Mouse (Mus musculus) kidney, adult 2 months (tissue): ENCODE measurements around the gene Cyld.

Source experiments
- CTCF ChIP-seq: fragments of 200-500 bp; conservative IDR thresholded peaks from 2 replicates; pipeline ENCODE4 v1.5.1; 2011; ENCODE audit warnings: low read depth, mild to moderate bottlenecking, control low read depth, low read length, moderate library complexity, mixed read lengths; ENCODE audit not compliant: insufficient read depth, insufficient read length
- POLR2A ChIP-seq: fragments of 200-500 bp; IDR thresholded peaks from one replicate; pipeline ENCODE4 v1.6.1; 2011; ENCODE audit warnings: low read depth, low read length, control low read depth

GRCm38 (mm10) chr8:88771241-88771640 lies 74.4 kb downstream of the Cyld start:
- no peak for TF ChIP-seq CTCF
- TF ChIP-seq POLR2A = no peak
